7 mouse cellular contexts compared by ENCODE assay signal in the genomic region with DNA sequence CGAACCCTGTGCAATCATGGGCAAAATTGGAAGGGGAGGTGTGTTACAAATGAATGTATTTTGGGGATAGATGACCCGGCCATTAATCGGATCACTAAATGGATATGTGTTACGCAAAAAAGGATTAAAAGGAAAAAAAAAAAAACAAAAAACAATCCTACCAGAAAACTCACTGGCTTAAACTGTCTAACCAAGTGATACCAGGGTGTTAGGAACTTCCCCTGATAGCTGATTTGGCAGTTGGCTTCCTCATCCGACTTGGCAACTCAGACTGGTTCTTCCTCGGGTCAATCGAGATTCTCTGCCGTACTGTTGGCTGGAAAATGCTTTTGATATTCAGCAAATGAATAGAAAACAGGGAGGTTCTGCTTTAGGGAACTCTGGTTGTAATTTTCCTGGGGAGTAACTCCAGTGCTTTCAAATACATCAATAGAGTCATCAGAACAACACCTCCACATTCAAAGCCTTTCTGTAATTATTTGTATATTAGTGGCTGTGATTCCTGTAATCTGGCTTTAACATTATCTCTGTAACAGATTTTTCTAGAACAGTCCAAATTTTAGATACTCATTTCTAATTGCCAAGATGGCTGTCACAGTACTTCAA. TPM values are rescaled to one million over a fixed set of nuclear protein-coding genes. Genes with fewer than 3 reads are reported as not detected.
DNase-seq lines count a peak whose midpoint lies in the region; ATAC-seq and TF ChIP-seq lines count a peak whose summit lies in the region.

No protein-coding gene starts in this region.

- peak overlapping the region; percentile 29 for H3K9ac ChIP-seq in kidney, embryonic 15.5 days
- H3K9ac ChIP-seq in stomach, embryonic 16.5 days (ENCODE audit: low read length), result peak overlapping the region; percentile 72

- no peaks in the 10 kb centered on the region for H3K27me3 ChIP-seq in testis, adult 2 months (ENCODE audit: control insufficient read depth, insufficient read depth, low read length)
- no peaks in the 10 kb centered on the region for H3K27me3 ChIP-seq in heart, embryonic 10.5 days (ENCODE audit: insufficient read depth, poor library complexity, severe bottlenecking)
- H3K27me3 ChIP-seq in kidney, embryonic 15.5 days, result no peaks in the 10 kb centered on the region
- H3K27me3 ChIP-seq in stomach, embryonic 16.5 days (ENCODE audit: control insufficient read depth, insufficient read depth, low read length), result no peaks in the 10 kb centered on the region

- no peak for DNase-seq in testis, postnatal 10 days (ENCODE audit: low spot score)
- peak; percentile 57 to 75 for DNase-seq in cerebellum, postnatal 14 days
- no peak for DNase-seq in heart, embryonic 10.5 days (ENCODE audit: low spot score)
- DNase-seq in lung, postnatal 10 days, result peak; percentile 39

- peak overlapping the region; percentile 97 for H3K4me3 ChIP-seq in testis, adult 2 months (ENCODE audit: control insufficient read depth, low read depth, low read length)
- H3K4me3 ChIP-seq in heart, embryonic 10.5 days, result peak overlapping the region; percentile 83
- H3K4me3 ChIP-seq in kidney, embryonic 15.5 days (replicated peaks), result peak overlapping the region; percentile 99
- H3K4me3 ChIP-seq in stomach, embryonic 16.5 days (replicated peaks; ENCODE audit: low read length), result peak overlapping the region; percentile 80

- no peaks in the 10 kb centered on the region for H3K36me3 ChIP-seq in testis, adult 2 months (ENCODE audit: control insufficient read depth, insufficient read depth, low read length)
- no peaks in the 10 kb centered on the region for H3K36me3 ChIP-seq in heart, embryonic 10.5 days
- H3K36me3 ChIP-seq in kidney, embryonic 15.5 days, result no peaks in the 10 kb centered on the region
- H3K36me3 ChIP-seq in stomach, embryonic 16.5 days (ENCODE audit: control insufficient read depth, insufficient read depth, low read length), result no peaks in the 10 kb centered on the region

- H3K4me2 ChIP-seq in kidney, embryonic 15.5 days, result peak overlapping the region; percentile 87
- peak overlapping the region; percentile 70 for H3K4me2 ChIP-seq in stomach, embryonic 16.5 days (ENCODE audit: low read depth, low read length)

- H3K27ac ChIP-seq in testis, adult 2 months (ENCODE audit: control insufficient read depth, insufficient read depth, low read depth, low read length), result peak overlapping the region; percentile 68
- H3K27ac ChIP-seq in heart, embryonic 10.5 days, result peak overlapping the region; percentile 92; the same call in 1 of the 2 replicates
- H3K27ac ChIP-seq in kidney, embryonic 15.5 days, result no peak overlapping the region
- H3K27ac ChIP-seq in stomach, embryonic 16.5 days (ENCODE audit: low read length), result no peak overlapping the region

- WGBS in heart, embryonic 10.5 days, result under 1% methylated on average over 8 of the region's 8 CpGs
- 1% methylated on average over 8 of the region's 8 CpGs for WGBS in kidney, embryonic 15.5 days
- WGBS in stomach, embryonic 16.5 days, result 2% methylated on average over 8 of the region's 8 CpGs

- TF ChIP-seq POLR2A in testis, adult 2 months (IDR thresholded peaks at IDR 0.05; ENCODE audit: control insufficient read depth, low read depth, low read length), result no peak

- no peaks in the 10 kb centered on the region for H3K9me3 ChIP-seq in heart, embryonic 10.5 days
- no peaks in the 10 kb centered on the region for H3K9me3 ChIP-seq in kidney, embryonic 15.5 days (replicated peaks)
- H3K9me3 ChIP-seq in stomach, embryonic 16.5 days (replicated peaks; ENCODE audit: control insufficient read depth, low read length), result no peaks in the 10 kb centered on the region

- no peak for TF ChIP-seq CTCF in testis, adult 2 months (IDR thresholded peaks at IDR 0.05; ENCODE audit: control insufficient read depth, insufficient read depth, insufficient replicate concordance, low read depth, low read length)

- H3K4me1 ChIP-seq in testis, adult 2 months (ENCODE audit: control insufficient read depth, insufficient read depth, low read length), result peaks cover 2% of the 10 kb centered on the region; the same call in 1 of the 2 replicates
- peaks cover 7% of the 10 kb centered on the region for H3K4me1 ChIP-seq in heart, embryonic 10.5 days
- peaks cover 19% of the 10 kb centered on the region for H3K4me1 ChIP-seq in kidney, embryonic 15.5 days
- peaks cover 15% of the 10 kb centered on the region for H3K4me1 ChIP-seq in stomach, embryonic 16.5 days (ENCODE audit: control insufficient read depth, insufficient read depth, low read length)

- ATAC-seq in kidney, embryonic 15.5 days (replicated peaks; ENCODE audit: low FRiP score), result no peak
- no peak for ATAC-seq in stomach, embryonic 16.5 days (ENCODE audit: insufficient read depth, low FRiP score)

RNA-seq across cellular contexts. Expression of gene Akirin1, which starts 0.7 kb away (rescaled TPM):
- polyA plus RNA-seq in testis, adult 2 months (2012; rRNA removed), result 41.6 and 42.9 TPM in 2 replicates
- 55.3 and 58.5 TPM in 2 replicates for polyA plus RNA-seq in heart, embryonic 10.5 days (2016; fragmentation: Nextera tagmentation; extraction: Ambion mirVana)
- 42.5 and 46.8 TPM in 2 replicates for polyA plus RNA-seq in kidney, embryonic 15.5 days (2015; fragmentation: Nextera tagmentation; extraction: Ambion mirVana)
- polyA plus RNA-seq in stomach, embryonic 16.5 days (2015; fragmentation: Nextera tagmentation; extraction: Ambion mirVana), result 36.5 and 37.2 TPM in 2 replicates

RNA-seq across cellular contexts. Expression of gene Ndufs5, which starts 32.8 kb away (rescaled TPM):
- polyA plus RNA-seq in testis, adult 2 months (2012; rRNA removed), result 84.6 and 117 TPM in 2 replicates
- 453 and 498 TPM in 2 replicates for polyA plus RNA-seq in heart, embryonic 10.5 days (2016; fragmentation: Nextera tagmentation; extraction: Ambion mirVana)
- 314 and 337 TPM in 2 replicates for polyA plus RNA-seq in kidney, embryonic 15.5 days (2015; fragmentation: Nextera tagmentation; extraction: Ambion mirVana)
- polyA plus RNA-seq in stomach, embryonic 16.5 days (2015; fragmentation: Nextera tagmentation; extraction: Ambion mirVana), result 288 and 291 TPM in 2 replicates

RNA-seq across cellular contexts. Expression of gene Rhbdl2, which starts 36.9 kb away (rescaled TPM):
- polyA plus RNA-seq in testis, adult 2 months (2012; rRNA removed), result 2.8 and 3.4 TPM in 2 replicates
- polyA plus RNA-seq in heart, embryonic 10.5 days (2016; fragmentation: Nextera tagmentation; extraction: Ambion mirVana), result 1.5 and 2.3 TPM in 2 replicates
- polyA plus RNA-seq in kidney, embryonic 15.5 days (2015; fragmentation: Nextera tagmentation; extraction: Ambion mirVana), result 5.7 and 6.3 TPM in 2 replicates
- polyA plus RNA-seq in stomach, embryonic 16.5 days (2015; fragmentation: Nextera tagmentation; extraction: Ambion mirVana), result 9.7 and 10.6 TPM in 2 replicates

Comparison
In these comparisons a context has a peak if more than half of its experiments do, and no peak if none do; other contexts are left out.
1. H3K27ac ChIP-seq: peak in testis, adult 2 months (single experiment) and heart, embryonic 10.5 days (single experiment); none in kidney, embryonic 15.5 days (single experiment) and stomach, embryonic 16.5 days (single experiment).
2. DNase-seq: peak in cerebellum, postnatal 14 days (2 of 2) and lung, postnatal 10 days (single experiment); none in testis, postnatal 10 days (single experiment) and heart, embryonic 10.5 days (single experiment).
3. Peak in every context shown above with its lines, with median percentiles within 50 percentile points of each other: H3K4me3 ChIP-seq.